Mouse (Mus musculus) heart, adult 2 months (tissue): ENCODE data around the gene Ppp2r5a. TPM values are rescaled to one million over a fixed set of nuclear protein-coding genes. Genes with fewer than 3 reads are reported as not detected.

ENCODE experiments used
- DNase-seq, 2 experiments: peaks; one replicate each; pipeline ENCODE4 v3.0.0; 2021
- H3K27ac ChIP-seq: fragments of 200-600 bp; 2 replicates; pipeline ENCODE4 v1.8.1; 2022
- H3K27me3 ChIP-seq: fragments of 200-500 bp; 2 replicates; pipeline ENCODE4 v1.6.1; 2012; ENCODE audit warnings: mild to moderate bottlenecking, low read length, inconsistent platforms, mixed read lengths; ENCODE audit not compliant: control insufficient read depth, insufficient read depth
- H3K36me3 ChIP-seq: fragments of 200-500 bp; 2 replicates; pipeline ENCODE4 v1.6.1; 2012; ENCODE audit warnings: low read length, inconsistent platforms; ENCODE audit not compliant: control insufficient read depth, insufficient read depth
- H3K4me1 ChIP-seq: fragments of 200-500 bp; 2 replicates; pipeline ENCODE4 v1.6.1; 2011; ENCODE audit warnings: low read length; ENCODE audit not compliant: control insufficient read depth, insufficient read depth
- H3K4me3 ChIP-seq: fragments of 200-600 bp; 2 replicates; pipeline ENCODE4 v1.8.1; 2022
- H3K79me2 ChIP-seq: fragments of 200-500 bp; replicated peaks from 2 replicates; pipeline ENCODE4 v1.6.1; 2012; ENCODE audit warnings: mild to moderate bottlenecking, inconsistent platforms, low read length, moderate library complexity, mixed read lengths; ENCODE audit not compliant: control insufficient read depth, insufficient read depth
- H3K9ac ChIP-seq: fragments of 200-500 bp; 2 replicates; pipeline ENCODE4 v1.6.1; 2012; ENCODE audit warnings: low read depth, mild to moderate bottlenecking, control low read depth, inconsistent platforms, low read length, mixed read lengths
- CTCF ChIP-seq: fragments of 200-600 bp; IDR thresholded peaks from 2 replicates; pipeline ENCODE4 v1.8.1; 2022; ENCODE audit warnings: antibody characterized with exemption, mild to moderate bottlenecking, moderate library complexity
- EP300 ChIP-seq: fragments of 200-500 bp; IDR thresholded peaks from 2 replicates; pipeline ENCODE4 v1.6.1; 2011; ENCODE audit warnings: low read depth, low read length, control low read depth; ENCODE audit not compliant: insufficient read depth
- POLR2A ChIP-seq: fragments of 200-500 bp; IDR thresholded peaks from 2 replicates; pipeline ENCODE4 v1.6.1; 2011; ENCODE audit warnings: mild to moderate bottlenecking, low read depth, low read length, control low read depth; ENCODE audit not compliant: insufficient read depth
- WGBS: fragments of 180-500 bp; shearing (Covaris S2); methylation state at CpG from one replicate; pipeline ENCODE4 v1.1.7; 2018; 5-methylcytosine and 5-hydroxymethylcytosine counted together
- intact Hi-C: fragments of 180-260 bp; cut with DNase I; formaldehyde crosslinking; loops from one replicate; pipeline ENCODE4 v1.15.1; 2025
- polyA plus RNA-seq: library from polyadenylated mRNA; depleted of rRNA; stranded (reverse); fragments of >200 nt; gene quantifications from 2 replicates; pipeline ENCODE4 v1.2.3, GENCODE M21; 2012
- total RNA-seq, 2 experiments: library from RNA; stranded (reverse); gene quantifications; 2 replicates each; pipeline ENCODE4 v1.2.3; 2021

Gene Ppp2r5a
- total and polyA plus RNA-seq, 3 experiments: 53.7 to 110 (median 105) TPM

DNA sequence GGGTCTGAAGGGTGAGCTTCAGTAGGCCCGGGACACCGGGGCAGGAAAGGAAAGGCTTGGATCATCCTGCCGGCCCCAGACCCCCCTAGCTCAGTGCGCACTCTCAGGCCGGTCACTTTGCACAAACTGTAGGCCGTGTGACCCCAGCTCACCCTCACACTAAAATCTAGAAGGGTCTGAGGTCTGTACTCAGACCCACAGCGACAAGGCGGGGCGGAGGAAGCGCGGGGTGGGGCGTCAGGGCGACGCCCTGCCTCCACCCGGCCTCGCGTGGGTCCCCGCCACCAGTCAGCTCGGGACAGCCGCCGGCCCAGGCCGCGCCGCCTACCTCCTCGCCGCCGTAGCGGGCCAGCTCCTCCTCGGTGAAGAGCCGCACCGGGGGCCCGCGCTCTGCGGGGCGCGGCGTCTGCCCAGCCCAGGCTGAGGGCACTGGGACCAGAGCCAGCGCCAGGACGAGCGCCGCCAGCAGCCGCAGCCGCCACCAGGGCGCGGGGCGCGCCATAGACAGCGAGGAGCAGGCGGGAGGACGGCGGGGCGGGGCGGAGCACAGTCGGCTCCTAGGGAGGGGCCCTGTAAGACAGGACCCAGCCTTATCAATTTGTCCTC, 85.4 kb downstream of the Ppp2r5a start, which contains the start of gene Nenf:
Gene Nenf, minus strand, starts transcription at position 604 of the 606 bp plus-strand sequence.
- WGBS: under 1% methylated on average over 54 of the region's 54 CpGs
- Histone ChIP-seq H3K4me1 (peaks cover 4% of the 10 kb centered on the region), H3K27ac (peak within 1 kb of the TSS; percentile 98), H3K27me3 (no peaks in the 10 kb centered on the region), H3K9ac (peak within 1 kb of the TSS; percentile 95), H3K36me3 (no peaks in the 10 kb centered on the region), H3K79me2 (no peaks in the 10 kb centered on the region; the same call in none of the 2 replicates), H3K4me3 (peak within 1 kb of the TSS; percentile 83)
- TF ChIP-seq POLR2A (no peak; the same call in 1 of the 2 replicates), EP300 (no peak), CTCF (peak; percentile 65)
- peak; percentile 88 to 90 for DNase-seq
- intact Hi-C loops: loop anchor here (5.0 to 10.0 kb wide), 3 partner anchors 75 to 587 kb away; partner anchors contain the start of genes Lpgat1 and Slc30a1

- DNase-seq: no peak
- Histone ChIP-seq H3K4me1 (peaks cover 6% of the 10 kb centered on the region), H3K79me2 (no peaks in the 10 kb centered on the region; the same call in none of the 2 replicates), H3K4me3 (peak overlapping the region; percentile 83; the same call in 1 of the 2 replicates), H3K27me3 (no peaks in the 10 kb centered on the region), H3K9ac (no peak overlapping the region), H3K36me3 (no peaks in the 10 kb centered on the region), H3K27ac (no peak overlapping the region; the same call in 1 of the 2 replicates)
- TF ChIP-seq POLR2A (no peak), CTCF (peak; percentile 34)
- 82% methylated on average over 8 of the region's 8 CpGs for WGBS
- intact Hi-C loops: loop anchor here (5.0 to 10.0 kb wide), 3 partner anchors 75 to 588 kb away; partner anchors contain the start of genes Lpgat1 and Slc30a1
Observed at GRCm38 (mm10) chr1:191316818-191317217, 86.3 kb downstream of the Ppp2r5a start.

DNA sequence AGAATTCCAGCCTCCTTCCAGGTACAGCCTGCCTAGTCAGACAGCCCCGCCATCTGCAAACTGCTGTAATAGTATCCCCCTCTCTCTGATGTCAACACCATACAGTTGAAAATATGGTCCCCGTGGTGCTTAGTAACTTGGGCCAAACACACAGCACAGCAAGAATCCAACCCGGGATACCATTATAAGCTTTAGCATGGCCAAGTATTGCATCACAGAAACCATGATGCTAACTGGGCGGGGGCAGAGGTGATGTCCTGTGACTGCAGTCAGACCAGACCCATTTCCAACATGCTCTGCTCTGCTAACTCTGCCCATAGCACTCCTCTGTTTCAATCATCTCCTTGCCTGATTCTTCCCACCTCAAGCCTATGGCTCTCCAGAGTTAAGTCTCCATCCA, 89.1 kb downstream of the Ppp2r5a start:
- no peak for DNase-seq
- TF ChIP-seq POLR2A (no peak), CTCF (no peak), EP300 (no peak)
- H3K9ac ChIP-seq: no peak overlapping the region
- no peaks in the 10 kb centered on the region for H3K36me3 ChIP-seq
- no peaks in the 10 kb centered on the region for H3K27me3 ChIP-seq
- H3K4me1 ChIP-seq: peaks cover 6% of the 10 kb centered on the region
- 67% methylated on average over 4 of the region's 4 CpGs for WGBS
- no peaks in the 10 kb centered on the region; the same call in none of the 2 replicates for H3K79me2 ChIP-seq
- no peak overlapping the region for H3K27ac ChIP-seq
- H3K4me3 ChIP-seq: no peak overlapping the region
- intact Hi-C loops: loop anchor here (5.0 to 10.0 kb wide), 3 partner anchors 38 to 591 kb away; partner anchors contain the start of gene Slc30a1

- no peak for TF ChIP-seq EP300
- TF ChIP-seq CTCF: no peak
- TF ChIP-seq POLR2A: no peak
- intact Hi-C loops: loop anchor here (5.0 to 10.0 kb wide), 3 partner anchors 39 to 592 kb away; partner anchors contain the start of gene Slc30a1
- H3K4me1 ChIP-seq: peaks cover 6% of the 10 kb centered on the region
Observed at GRCm38 (mm10) chr1:191313158-191313557, 89.9 kb downstream of the Ppp2r5a start.

DNA sequence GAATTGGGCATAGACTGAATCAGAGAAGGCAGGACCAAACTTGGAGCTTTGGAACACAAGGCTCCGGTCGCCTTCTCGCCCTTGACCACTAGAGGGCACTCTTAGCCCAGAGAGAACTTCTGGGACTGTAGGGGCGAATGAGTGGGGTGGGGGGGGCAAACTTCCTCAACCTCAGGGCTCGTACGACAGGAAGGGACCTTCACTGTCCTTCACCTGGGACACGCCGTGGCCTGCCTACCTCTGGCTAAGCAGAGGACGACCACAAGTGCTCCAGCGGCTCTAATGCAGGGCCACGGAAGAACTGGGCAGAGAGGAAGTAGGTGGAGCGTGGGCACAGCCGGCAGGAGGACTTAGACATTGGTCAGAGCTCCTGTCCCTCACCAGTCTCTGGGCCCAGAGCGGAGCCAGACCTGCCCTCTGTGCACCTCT, 90.5 kb downstream of the Ppp2r5a start:
- Histone ChIP-seq H3K9ac (peak overlapping the region; percentile 75), H3K27ac (peak overlapping the region; percentile 86), H3K79me2 (no peaks in the 10 kb centered on the region; the same call in none of the 2 replicates), H3K27me3 (no peaks in the 10 kb centered on the region), H3K4me1 (peaks cover 6% of the 10 kb centered on the region), H3K36me3 (no peaks in the 10 kb centered on the region), H3K4me3 (peak overlapping the region; percentile 80)
- under 1% methylated on average over 14 of the region's 14 CpGs for WGBS
- TF ChIP-seq POLR2A (peak; percentile 78), CTCF (peak; percentile 90), EP300 (peak; percentile 95)
- peak; percentile 90 for DNase-seq
- intact Hi-C loops: loop anchor here (1.0 to 10.0 kb wide), 5 partner anchors 40 to 592 kb away; partner anchors contain the start of gene Slc30a1

More at GRCm38 (mm10) chr1:191313158-191313557, 89.9 kb downstream of the Ppp2r5a start:
- DNase-seq: no peak
- 58% methylated on average over 6 of the region's 6 CpGs for WGBS
- H3K79me2 ChIP-seq: no peaks in the 10 kb centered on the region; the same call in none of the 2 replicates
- H3K9ac ChIP-seq: peak overlapping the region; percentile 75
- peak overlapping the region; percentile 80 for H3K4me3 ChIP-seq
- no peaks in the 10 kb centered on the region for H3K27me3 ChIP-seq
- no peaks in the 10 kb centered on the region for H3K36me3 ChIP-seq
- peak overlapping the region; percentile 86 for H3K27ac ChIP-seq

- no peaks in the 10 kb centered on the region; the same call in 1 of the 2 replicates for H3K79me2 ChIP-seq
- H3K36me3 ChIP-seq: no peaks in the 10 kb centered on the region
- no peak overlapping the region for H3K9ac ChIP-seq
- H3K27me3 ChIP-seq: no peaks in the 10 kb centered on the region
- peaks cover 4% of the 10 kb centered on the region for H3K4me1 ChIP-seq
- no peak overlapping the region for H3K27ac ChIP-seq
- no peak for DNase-seq
- WGBS: 78% methylated on average over 4 of the region's 4 CpGs
- intact Hi-C loops: loop anchor here (5.0 to 10.0 kb wide), 3 partner anchors 41 to 593 kb away; partner anchors contain the start of gene Slc30a1
- no peak overlapping the region for H3K4me3 ChIP-seq
- TF ChIP-seq EP300 (no peak), POLR2A (no peak), CTCF (no peak)
Observed at GRCm38 (mm10) chr1:191311296-191311898, 91.7 kb downstream of the Ppp2r5a start.
